Mouse (Mus musculus): Measurements from ENCODE around the gene Tollip.

- no peak for TF ChIP-seq CTCF (IDR thresholded peaks at IDR 0.05; ENCODE audit: low read depth)
- TF ChIP-seq EP300 (IDR thresholded peaks at IDR 0.05; ENCODE audit: low read depth) = no peak
Measured at GRCm38 (mm10) chr7:141878813-141879212, 39.5 kb downstream of the Tollip start.

All from heart, postnatal 0 days (tissue).